Mouse (Mus musculus) ovary, postnatal 14 days (tissue): ENCODE data around the gene Olfr297.

Source experiments
- DNase-seq: peaks from one replicate; pipeline ENCODE4 v3.0.0; 2022; ENCODE audit warnings: low spot score

Olfr297 gene

GRCm38 (mm10) chr7:86519668-86520067 lies at the start of gene Olfr297:
Gene Olfr297 (plus strand): TSS chr7:86519968.
- no peak for DNase-seq

- no peak for DNase-seq
These were observed 27.4 kb upstream of the Olfr297 start, which contains the start of gene Olfr298 for GRCm38 (mm10) chr7:86492384-86492783. Gene Olfr298 (minus strand): TSS chr7:86492484.
